Mouse (Mus musculus): Measurements from ENCODE around the gene Slc25a5. TPM values are rescaled to one million over a fixed set of nuclear protein-coding genes. Genes with fewer than 3 reads are reported as not detected.

The Slc25a5 gene
- total and polyA plus RNA-seq, 3 experiments, result 591 to 1,177 (median 881) TPM

DNA sequence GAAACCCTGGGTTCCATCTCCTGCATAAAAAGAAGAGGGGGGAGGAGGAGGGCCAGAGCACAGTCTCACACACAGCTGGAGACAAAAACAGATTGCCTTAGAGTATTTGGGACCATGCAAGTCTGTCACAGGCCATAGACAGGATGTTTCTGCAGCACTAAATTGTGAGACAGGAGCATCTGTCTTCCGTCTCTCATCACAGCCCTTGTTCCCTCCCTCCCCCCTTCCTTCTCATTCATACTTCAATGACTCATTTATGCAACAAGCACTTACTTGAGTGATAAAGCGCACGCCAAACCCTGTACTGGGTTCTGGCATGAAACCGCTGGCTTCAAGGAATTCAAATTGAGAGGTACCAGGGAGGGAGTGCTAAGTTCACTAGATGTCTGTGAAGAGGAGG lies 36.2 kb downstream of the Slc25a5 start:
- H3K27me3 ChIP-seq (replicated peaks), result no peaks in the 10 kb centered on the region

GRCm38 (mm10) chrX:36833397-36834084 lies 38.1 kb downstream of the Slc25a5 start:
- Histone ChIP-seq H3K9ac (ENCODE audit: insufficient read depth, low read depth) (no peak overlapping the region), H3K4me1 (ENCODE audit: control insufficient read depth in 1 of 2, insufficient read depth in 2 of 2) (peaks cover 0 to 17% of the 10 kb centered on the region in 2 experiments; a peak in 2 of 4 replicates), H3K27me3 (replicated peaks) (no peaks in the 10 kb centered on the region), H3K4me2 (ENCODE audit: insufficient read depth, low read depth, poor library complexity, severe bottlenecking) (peak overlapping the region; percentile 46; the same call in 1 of the 2 replicates), H3K27ac (ENCODE audit: insufficient read depth, low read depth) (0 out of 2 replicates have a peak overlapping the region, but pooled peaks have one; percentile 4), H3K9me3 (replicated peaks; ENCODE audit: low read length) (no peaks in the 10 kb centered on the region), H3K4me3 (replicated peaks in 1 of 3; ENCODE audit: low read depth in 2 of 3, low read length in 2 of 3, poor library complexity in 1 of 3) (no peak overlapping the region), H3K79me2 (replicated peaks; ENCODE audit: control insufficient read depth, extremely low read depth, insufficient read depth, poor library complexity, severe bottlenecking) (no peaks in the 10 kb centered on the region), H3K36me3 (replicated peaks in 1 of 2; ENCODE audit: control insufficient read depth in 1 of 2, insufficient read depth in 1 of 2, low read length in 1 of 2) (peaks cover 0 to 9% of the 10 kb centered on the region in 2 experiments)
- dilution Hi-C loops (cut with MboI; ENCODE audit: extremely low pct_ligation_motif_present, extremely low pct_unique_long_range_greater_than_20kb, low sequenced_read_pairs), result no loop called here
- TF ChIP-seq CTCF (conservative IDR thresholded peaks at IDR 0.05 in 1 of 2, IDR thresholded peaks at IDR 0.05 in 1 of 2; ENCODE audit: low read depth in 2 of 2, low read length in 2 of 2) (peak; percentile 64 to 70), HCFC1 (IDR thresholded peaks at IDR 0.05; ENCODE audit: low read depth, low read length) (no peak), MYC (IDR thresholded peaks at IDR 0.05; ENCODE audit: low read depth, low read length) (no peak), RAD21 (IDR thresholded peaks at IDR 0.05; ENCODE audit: low read depth, low read length) (peak; percentile 62), SMC3 (IDR thresholded peaks at IDR 0.05; ENCODE audit: low read depth, low read length) (peak; percentile 53), MAX (IDR thresholded peaks at IDR 0.05; ENCODE audit: low read length) (0 out of 2 replicates have a peak, but pooled peaks have one; percentile 27)
- in situ Hi-C loops (cut with MboI; ENCODE audit: low pct_ligation_motif_present, low pct_unique_long_range_greater_than_20kb, low sequenced_read_pairs), result no loop called here
- peak; percentile 61 for DNase-seq (ENCODE audit: extremely low read depth)

More for the DNA sequence above, 36.2 kb downstream of the Slc25a5 start:
- TF ChIP-seq JUN (IDR thresholded peaks at IDR 0.05; ENCODE audit: insufficient read depth, low read depth, low read length) (no peak), TBP (conservative IDR thresholded peaks at IDR 0.05; ENCODE audit: low read depth, low read length) (no peak), SIN3A (IDR thresholded peaks at IDR 0.05; ENCODE audit: low read length) (no peak), MAFK (IDR thresholded peaks at IDR 0.05; ENCODE audit: insufficient replicate concordance, low read length) (no peak), ZNF384 (IDR thresholded peaks at IDR 0.05; ENCODE audit: low read depth, low read length) (no peak), USF1 (IDR thresholded peaks at IDR 0.05; ENCODE audit: low read depth, low read length) (no peak), KAT2A (IDR thresholded peaks at IDR 0.05; ENCODE audit: insufficient replicate concordance, low read length) (no peak), POLR2AphosphoS2 (IDR thresholded peaks at IDR 0.05; ENCODE audit: low read depth, low read length) (no peak), NELFE (IDR thresholded peaks at IDR 0.05; ENCODE audit: low read depth, low read length) (no peak), UBTF (IDR thresholded peaks at IDR 0.05; ENCODE audit: low read depth, low read length) (no peak)
- Histone ChIP-seq H3K9me3 (replicated peaks; ENCODE audit: low read length) (no peaks in the 10 kb centered on the region), H3K4me3 (replicated peaks in 1 of 3; ENCODE audit: low read depth in 2 of 3, low read length in 2 of 3, poor library complexity in 1 of 3) (no peak overlapping the region), H3K4me2 (ENCODE audit: insufficient read depth, low read depth, poor library complexity, severe bottlenecking) (no peak overlapping the region), H3K4me1 (ENCODE audit: control insufficient read depth in 1 of 2, insufficient read depth in 2 of 2) (peaks cover 4 to 28% of the 10 kb centered on the region in 2 experiments), H3K36me3 (replicated peaks in 1 of 2; ENCODE audit: control insufficient read depth in 1 of 2, insufficient read depth in 1 of 2, low read length in 1 of 2) (peaks cover 0 to 7% of the 10 kb centered on the region in 2 experiments), H3K79me2 (replicated peaks; ENCODE audit: control insufficient read depth, extremely low read depth, insufficient read depth, poor library complexity, severe bottlenecking) (no peaks in the 10 kb centered on the region), H3K9ac (ENCODE audit: insufficient read depth, low read depth) (no peak overlapping the region), H3K27ac (ENCODE audit: insufficient read depth, low read depth) (no peak overlapping the region)
- DNase-seq (ENCODE audit: extremely low read depth), result no peak
- in situ Hi-C loops (cut with MboI; ENCODE audit: low pct_ligation_motif_present, low pct_unique_long_range_greater_than_20kb, low sequenced_read_pairs), result no loop called here
- dilution Hi-C loops (cut with MboI; ENCODE audit: extremely low pct_ligation_motif_present, extremely low pct_unique_long_range_greater_than_20kb, low sequenced_read_pairs), result no loop called here

Measured in CH12.LX (cell line).